Mouse (Mus musculus): ENCODE data around the gene Il6st. TPM values are rescaled to one million over a fixed set of nuclear protein-coding genes. Genes with fewer than 3 reads are reported as not detected.
"Not testable (repeated sequence)": the region's sequence is repeated elsewhere in the genome, so short reads cannot be mapped to it uniquely, and the experiment has no call there.

The Il6st gene
- total RNA-seq (2021): 10 to 100 TPM; 85.9 to 91.3 TPM

GRCm38 (mm10) chr13:112463868-112464625, at the start of gene Il6st:
Gene Il6st (plus strand): TSS chr13:112464070.
- DNase-seq (ENCODE audit: low spot score in 2 of 2): peak; percentile 93 to 96
- intact Hi-C loops (cut with DNase I): loop anchor here (5.0 kb wide), 1 partner anchor 132 kb away; no protein-coding TSS in a partner anchor

GRCm38 (mm10) chr13:112415896-112416295, 48.0 kb upstream of the Il6st start:
- DNase-seq (ENCODE audit: low spot score in 2 of 2): no peak
- intact Hi-C loops (cut with DNase I): no loop called here

- intact Hi-C loops (cut with DNase I): no loop called here
- no peak for DNase-seq (ENCODE audit: low spot score in 2 of 2)
Measured at GRCm38 (mm10) chr13:112416410-112417162, 47.3 kb upstream of the Il6st start.

GRCm38 (mm10) chr13:112417163-112417523, 46.7 kb upstream of the Il6st start:
- intact Hi-C loops (cut with DNase I): no loop called here
- DNase-seq (ENCODE audit: low spot score in 2 of 2): no peak

- DNase-seq (ENCODE audit: low spot score in 2 of 2): no peak
- intact Hi-C loops (cut with DNase I): no loop called here
Measured at GRCm38 (mm10) chr13:112417861-112418423, 45.9 kb upstream of the Il6st start.

GRCm38 (mm10) chr13:112418595-112418994, 45.3 kb upstream of the Il6st start:
- intact Hi-C loops (cut with DNase I): no loop called here
- no peak for DNase-seq (ENCODE audit: low spot score in 2 of 2)

GRCm38 (mm10) chr13:112424212-112424611, 39.7 kb upstream of the Il6st start:
- intact Hi-C loops (cut with DNase I): no loop called here
- DNase-seq (ENCODE audit: low spot score in 2 of 2): no peak

- intact Hi-C loops (cut with DNase I): no loop called here
- no peak for DNase-seq (ENCODE audit: low spot score in 2 of 2)
Measured at GRCm38 (mm10) chr13:112424635-112425034, 39.2 kb upstream of the Il6st start.

- DNase-seq (ENCODE audit: low spot score in 2 of 2): no peak
- intact Hi-C loops (cut with DNase I): no loop called here
Measured at GRCm38 (mm10) chr13:112425181-112425654, 38.7 kb upstream of the Il6st start.

- no peak for DNase-seq (ENCODE audit: low spot score in 2 of 2)
- intact Hi-C loops (cut with DNase I): no loop called here
Measured at GRCm38 (mm10) chr13:112426265-112427135, 37.4 kb upstream of the Il6st start.

- intact Hi-C loops (cut with DNase I); DNase-seq (ENCODE audit: low spot score in 2 of 2): not testable (repeated sequence)
Measured at GRCm38 (mm10) chr13:112427136-112427470, 36.8 kb upstream of the Il6st start.

GRCm38 (mm10) chr13:112427521-112427920, 36.3 kb upstream of the Il6st start:
- DNase-seq (ENCODE audit: low spot score in 2 of 2): no peak
- intact Hi-C loops (cut with DNase I): no loop called here

GRCm38 (mm10) chr13:112433271-112433670, 30.6 kb upstream of the Il6st start:
- no peak for DNase-seq (ENCODE audit: low spot score in 2 of 2)
- intact Hi-C loops (cut with DNase I): no loop called here

GRCm38 (mm10) chr13:112435241-112436075, 28.4 kb upstream of the Il6st start:
- intact Hi-C loops (cut with DNase I): no loop called here
- DNase-seq (ENCODE audit: low spot score in 2 of 2): no peak

GRCm38 (mm10) chr13:112436288-112436687, 27.6 kb upstream of the Il6st start:
- no peak for DNase-seq (ENCODE audit: low spot score in 2 of 2)
- intact Hi-C loops (cut with DNase I): no loop called here

GRCm38 (mm10) chr13:112438001-112438868, 25.6 kb upstream of the Il6st start:
- intact Hi-C loops (cut with DNase I): no loop called here
- no peak for DNase-seq (ENCODE audit: low spot score in 2 of 2)

GRCm38 (mm10) chr13:112439105-112439818, 24.6 kb upstream of the Il6st start:
- intact Hi-C loops (cut with DNase I): no loop called here
- peak in 1 of 2 experiments; percentile 6 for DNase-seq (ENCODE audit: low spot score in 2 of 2)

Measured in left cerebral cortex, postnatal 25 days (tissue).